Mouse (Mus musculus) embryonic fibroblast, embryonic 13.5 days (primary cell): ENCODE measurements at regions not wholly inside any gene's neighbourhood (a gene's known extent, or its start where the extent isn't known, plus 50 kb on each side); places are given as distances from the start of the nearest gene placed in this dataset.
A peak's percentile ranks its signal among the peaks of the same experiment; 100 is the strongest.

ENCODE experiments used
- H3K27ac ChIP-seq: 2 replicates; pipeline ENCODE4 v1.5.1; 2012; ENCODE audit warnings: low read length, control low read depth, inconsistent platforms; ENCODE audit not compliant: insufficient read depth
- H3K4me1 ChIP-seq: 2 replicates; pipeline ENCODE4 v1.6.1; 2011; ENCODE audit warnings: low read length; ENCODE audit not compliant: control insufficient read depth, insufficient read depth
- H3K4me3 ChIP-seq: 2 replicates; pipeline ENCODE4 v1.5.1; 2011; ENCODE audit warnings: mild to moderate bottlenecking, control low read depth, low read length; ENCODE audit not compliant: insufficient read depth
- CTCF ChIP-seq: IDR thresholded peaks from 2 replicates; pipeline ENCODE4 v1.5.1; 2011; ENCODE audit warnings: mild to moderate bottlenecking, control low read depth, low read length, moderate library complexity, borderline replicate concordance; ENCODE audit not compliant: insufficient read depth
- POLR2A ChIP-seq: IDR thresholded peaks from 2 replicates; pipeline ENCODE4 v1.6.1; 2011; ENCODE audit warnings: low read depth, mild to moderate bottlenecking, control low read depth, low read length, moderate library complexity

DNA sequence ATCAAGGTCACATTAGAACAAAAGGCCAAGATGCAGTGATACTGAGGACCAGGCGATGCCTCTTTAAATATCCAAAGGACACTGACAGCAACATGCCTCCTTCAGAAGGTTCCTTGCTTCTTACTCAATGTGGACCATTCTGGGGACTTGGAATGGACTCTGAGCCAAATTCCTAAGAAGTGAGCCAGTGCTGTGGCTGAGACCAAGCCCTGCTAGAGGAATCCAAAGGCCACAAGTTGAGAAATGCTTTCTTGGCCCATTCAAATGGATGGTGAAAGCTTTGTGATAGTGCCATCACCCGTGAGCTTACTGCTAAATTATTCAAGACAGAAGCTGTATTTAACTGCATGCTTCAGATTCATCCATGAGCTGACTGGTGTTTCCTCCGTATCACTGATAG, 352.8 kb upstream of the Gm26657 start:
- no peak overlapping the region for H3K4me3 ChIP-seq
- peak overlapping the region; percentile 61 for H3K27ac ChIP-seq
- TF ChIP-seq POLR2A (no peak), CTCF (no peak)
- peaks cover 10% of the 10 kb centered on the region for H3K4me1 ChIP-seq

DNA sequence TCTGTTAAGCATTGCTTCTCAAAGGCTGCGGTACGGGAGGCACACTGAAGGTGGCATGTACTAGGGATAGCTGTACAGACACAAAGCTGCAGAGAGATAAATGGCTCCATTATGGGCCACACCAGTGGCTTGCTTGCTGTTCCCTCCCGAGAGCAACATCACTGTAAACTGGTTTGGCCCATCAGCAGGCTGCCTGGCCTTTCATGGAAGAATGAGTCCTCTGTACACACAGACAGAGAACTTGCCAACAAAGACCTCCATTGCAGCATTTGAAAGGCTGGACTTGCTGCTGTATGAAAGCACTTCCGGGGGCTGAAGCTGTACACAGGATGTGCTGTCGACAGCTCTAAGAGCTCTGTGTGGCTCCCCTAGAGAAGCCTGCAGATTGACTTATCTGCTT, 364.1 kb upstream of the Gm26657 start:
- Histone ChIP-seq H3K27ac (peak overlapping the region; percentile 57; the same call in 1 of the 2 replicates), H3K4me1 (peaks cover 17% of the 10 kb centered on the region), H3K4me3 (no peak overlapping the region)
- no peak for TF ChIP-seq CTCF
- TF ChIP-seq POLR2A, result no peak

DNA sequence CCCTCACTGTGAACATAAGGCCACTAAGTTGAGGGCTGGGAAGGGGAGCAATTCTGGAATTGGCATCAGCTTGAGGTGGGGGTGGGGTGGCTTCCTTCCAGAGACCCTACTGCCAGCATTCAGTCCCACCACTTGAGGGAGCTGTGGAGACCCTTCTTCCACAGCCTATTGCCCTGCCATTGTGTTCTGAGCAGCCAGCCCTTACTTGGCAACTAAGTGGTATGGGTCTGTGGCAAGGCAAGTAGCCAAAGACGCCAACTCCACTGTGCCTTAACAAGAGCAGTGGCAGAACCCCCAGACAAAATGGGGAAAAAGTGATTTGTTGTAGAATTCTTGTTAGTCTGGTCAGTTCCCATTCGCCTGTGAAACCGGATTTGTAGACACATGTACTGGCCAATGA, 365.4 kb upstream of the Gm26657 start:
- Histone ChIP-seq H3K4me1 (peaks cover 17% of the 10 kb centered on the region), H3K4me3 (no peak overlapping the region), H3K27ac (peak overlapping the region; percentile 87)
- TF ChIP-seq CTCF (peak; percentile 41; the same call in 1 of the 2 replicates), POLR2A (no peak)

DNA sequence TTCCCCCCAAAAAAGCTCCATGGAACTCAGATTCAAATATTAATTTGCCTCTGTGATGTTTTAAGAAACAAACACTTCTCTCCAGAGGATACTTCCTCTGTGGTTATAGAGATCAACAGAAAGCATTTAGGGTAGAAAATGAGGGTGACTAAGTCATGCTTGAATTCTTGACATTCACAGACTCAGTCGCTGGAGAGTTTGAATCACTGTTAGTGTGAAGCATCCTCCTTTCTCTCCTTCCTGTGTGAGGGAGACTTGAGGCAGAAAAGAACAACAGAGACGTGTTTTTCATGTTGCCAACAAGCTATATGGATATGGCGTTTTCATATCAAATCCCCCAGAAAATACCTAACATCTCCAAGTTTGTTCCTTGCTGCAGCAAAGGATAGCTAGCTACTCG, 366.1 kb upstream of the Gm26657 start:
- Histone ChIP-seq H3K4me3 (no peak overlapping the region), H3K4me1 (peaks cover 17% of the 10 kb centered on the region), H3K27ac (peak overlapping the region; percentile 87)
- TF ChIP-seq CTCF, result no peak
- TF ChIP-seq POLR2A, result no peak

DNA sequence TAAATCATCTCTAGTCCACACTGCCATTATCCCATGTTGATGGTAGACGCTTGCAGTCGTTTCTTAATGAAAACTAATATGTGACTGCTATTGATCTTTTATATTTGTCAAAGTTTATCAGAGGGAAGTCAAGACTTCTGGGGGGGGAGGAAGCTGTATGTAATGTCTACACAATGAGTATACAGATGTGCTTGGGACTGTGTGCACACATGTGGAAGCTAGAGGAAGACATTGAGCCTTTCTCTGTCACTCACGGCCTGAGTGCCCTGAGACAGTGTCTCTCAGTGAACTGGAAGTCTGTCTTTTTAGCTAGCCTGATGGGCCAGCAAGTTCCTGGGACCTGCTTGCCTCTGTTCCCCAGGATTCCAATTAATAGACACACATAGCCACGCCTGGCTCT, 366.7 kb upstream of the Gm26657 start:
- TF ChIP-seq POLR2A (no peak), CTCF (no peak)
- peak overlapping the region; percentile 87 for H3K27ac ChIP-seq
- H3K4me1 ChIP-seq, result peaks cover 17% of the 10 kb centered on the region
- H3K4me3 ChIP-seq, result no peak overlapping the region

DNA sequence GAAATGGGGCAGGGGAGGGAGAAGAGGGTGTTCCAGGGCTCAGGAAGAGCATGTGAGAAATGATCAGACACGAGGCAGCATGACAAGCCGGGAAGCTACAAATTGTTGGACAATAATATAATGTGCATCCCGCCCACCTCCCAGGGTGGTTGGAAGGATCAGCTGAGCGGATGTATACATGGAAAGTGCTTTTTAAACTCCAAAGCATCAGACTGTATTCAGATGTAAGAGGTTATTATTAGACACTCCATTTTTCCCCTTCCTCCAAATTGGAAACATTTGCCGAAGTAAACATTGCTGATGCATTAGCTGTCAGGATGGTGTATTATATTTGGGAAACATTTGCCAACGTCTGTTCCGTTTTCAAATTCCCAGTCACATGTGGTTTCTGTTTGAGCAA, 367.2 kb upstream of the Gm26657 start:
- TF ChIP-seq POLR2A, result no peak
- no peak for TF ChIP-seq CTCF
- peak overlapping the region; percentile 87 for H3K27ac ChIP-seq
- peaks cover 17% of the 10 kb centered on the region for H3K4me1 ChIP-seq
- no peak overlapping the region for H3K4me3 ChIP-seq

DNA sequence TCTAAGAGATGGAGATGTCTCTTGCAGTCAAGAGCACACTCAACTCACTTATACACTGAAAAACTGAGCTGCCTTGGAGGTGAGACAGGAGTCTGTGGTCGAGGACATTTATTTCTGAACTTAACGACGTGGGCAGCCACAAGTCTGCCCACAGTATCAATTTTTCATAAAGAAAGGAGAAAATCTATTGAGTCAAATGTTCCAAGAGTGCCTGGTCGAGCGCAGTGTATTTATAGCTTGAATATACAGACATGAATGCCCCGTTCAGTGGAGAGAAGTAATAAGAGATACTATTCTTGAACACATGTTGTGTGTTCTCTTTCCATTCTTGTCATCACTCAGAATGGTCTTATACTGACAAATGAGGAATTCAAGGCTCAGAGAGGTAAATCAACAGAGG, 375.3 kb upstream of the Gm26657 start:
- TF ChIP-seq POLR2A (no peak), CTCF (no peak)

DNA sequence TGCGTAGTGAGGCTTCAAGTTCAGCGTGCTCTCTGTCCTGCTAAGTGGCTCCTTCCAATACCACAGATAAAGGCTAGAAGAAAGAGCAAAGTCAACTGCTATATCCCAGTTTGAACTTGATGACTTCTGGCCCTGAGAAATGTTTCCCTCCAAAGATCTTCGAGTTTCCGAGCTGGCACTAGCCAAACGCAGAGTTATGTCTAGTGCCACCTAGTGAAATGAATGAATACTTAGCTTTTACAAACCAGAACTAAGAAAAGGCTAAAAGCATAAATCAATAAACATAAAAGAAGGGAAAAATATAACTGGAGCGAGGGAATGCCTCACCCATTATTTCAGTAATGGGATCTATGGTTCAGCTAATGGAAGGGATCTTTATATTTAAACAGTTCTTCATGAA, 377.7 kb upstream of the Gm26657 start:
- Histone ChIP-seq H3K27ac (no peak overlapping the region), H3K4me3 (no peak overlapping the region), H3K4me1 (no peaks in the 10 kb centered on the region)
- TF ChIP-seq CTCF, result no peak
- no peak for TF ChIP-seq POLR2A

More for the DNA sequence above, 375.3 kb upstream of the Gm26657 start:
- Histone ChIP-seq H3K4me1 (no peaks in the 10 kb centered on the region), H3K27ac (no peak overlapping the region), H3K4me3 (no peak overlapping the region)

DNA sequence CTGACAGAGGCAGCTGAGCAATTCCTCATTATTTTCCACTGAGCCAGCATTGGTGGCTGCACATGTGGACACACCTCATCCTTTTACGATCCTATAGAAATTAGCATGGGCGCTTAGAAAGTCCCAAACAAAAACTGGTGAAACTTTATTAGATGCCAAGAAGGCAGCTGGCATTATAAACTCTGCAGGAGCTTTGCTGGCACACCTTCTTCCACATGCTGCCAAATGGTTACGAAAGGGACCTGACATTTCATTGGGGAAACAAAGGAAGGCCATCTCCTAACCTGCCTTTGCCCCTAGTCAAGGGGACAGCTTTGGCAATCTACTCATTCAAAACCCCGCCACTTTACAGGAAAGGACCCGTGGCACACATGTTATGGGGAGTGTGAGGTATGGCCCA, 390.7 kb upstream of the Gm26657 start:
- H3K27ac ChIP-seq, result no peak overlapping the region
- no peak overlapping the region for H3K4me3 ChIP-seq
- TF ChIP-seq POLR2A (no peak), CTCF (no peak)
- no peaks in the 10 kb centered on the region for H3K4me1 ChIP-seq

DNA sequence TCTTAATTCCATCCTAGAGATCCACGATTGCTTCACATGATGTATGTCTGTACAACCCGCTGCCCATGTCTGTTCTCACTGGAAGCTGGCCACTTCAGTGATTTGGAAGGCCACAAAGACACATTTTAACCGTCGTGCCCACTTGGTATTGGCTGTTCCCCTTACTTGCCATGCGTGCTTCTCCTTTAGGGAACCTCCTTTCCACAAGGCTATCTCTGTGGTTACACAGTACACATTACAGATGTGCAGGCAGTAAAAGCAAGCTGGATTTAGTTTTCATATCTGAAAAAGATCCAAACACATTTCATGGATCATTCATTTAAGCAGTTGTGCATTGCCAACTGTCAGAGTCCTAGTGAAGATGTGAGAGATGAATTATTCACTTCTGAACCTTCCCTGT, 414.7 kb upstream of the Gm26657 start:
- H3K4me1 ChIP-seq, result no peaks in the 10 kb centered on the region
- no peak overlapping the region for H3K4me3 ChIP-seq
- no peak overlapping the region for H3K27ac ChIP-seq
- no peak for TF ChIP-seq POLR2A
- no peak for TF ChIP-seq CTCF

DNA sequence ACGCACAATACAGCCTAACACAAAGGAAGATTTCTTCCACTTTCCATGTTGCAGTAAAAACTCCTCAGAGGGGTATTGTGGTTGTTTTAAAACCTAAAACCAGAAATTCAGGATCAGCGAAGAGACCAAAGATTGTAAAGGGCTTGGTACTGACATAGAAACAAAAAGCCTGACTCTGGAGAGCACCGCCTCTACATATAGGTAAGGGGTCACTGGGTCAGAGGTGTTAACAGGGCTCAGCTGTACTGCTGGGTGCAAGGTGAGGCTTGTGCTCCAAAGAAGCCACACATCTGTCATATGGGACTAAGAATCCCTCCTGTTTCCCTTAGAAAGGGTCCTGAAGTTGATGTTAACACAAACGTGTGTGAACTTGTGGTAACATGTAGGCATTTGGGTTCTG, 420.7 kb upstream of the Gm26657 start:
- Histone ChIP-seq H3K4me3 (no peak overlapping the region), H3K4me1 (no peaks in the 10 kb centered on the region), H3K27ac (no peak overlapping the region)
- no peak for TF ChIP-seq POLR2A
- no peak for TF ChIP-seq CTCF
